Mouse (Mus musculus): ENCODE results near the gene Slc18b1. TPM values are rescaled to one million over a fixed set of nuclear protein-coding genes. Genes with fewer than 3 reads are reported as not detected.

Gene Slc18b1
- 14.3 and 15.9 TPM in 2 replicates for polyA plus RNA-seq (2021; fragmentation: Nextera tagmentation)
- long read RNA-seq, experiment 1, partial matches to known transcripts = 1 of 8 reads
- long read RNA-seq, experiment 1, other reads (novel, unspliced or antisense) = 3 of 8 reads
- long read RNA-seq, experiment 2, transcript Slc18b1-201 (14 exons, 2,837 nt) = major isoform, 19 of 28 reads
- long read RNA-seq, experiment 2, partial matches to known transcripts = 1 of 28 reads
- long read RNA-seq, experiment 2, other reads (novel, unspliced or antisense) = 8 of 28 reads

GRCm38 (mm10) chr10:23796551-23797503 is at the start of gene Slc18b1:
TSS of gene Slc18b1 (plus strand) at chr10:23796986.

DNA sequence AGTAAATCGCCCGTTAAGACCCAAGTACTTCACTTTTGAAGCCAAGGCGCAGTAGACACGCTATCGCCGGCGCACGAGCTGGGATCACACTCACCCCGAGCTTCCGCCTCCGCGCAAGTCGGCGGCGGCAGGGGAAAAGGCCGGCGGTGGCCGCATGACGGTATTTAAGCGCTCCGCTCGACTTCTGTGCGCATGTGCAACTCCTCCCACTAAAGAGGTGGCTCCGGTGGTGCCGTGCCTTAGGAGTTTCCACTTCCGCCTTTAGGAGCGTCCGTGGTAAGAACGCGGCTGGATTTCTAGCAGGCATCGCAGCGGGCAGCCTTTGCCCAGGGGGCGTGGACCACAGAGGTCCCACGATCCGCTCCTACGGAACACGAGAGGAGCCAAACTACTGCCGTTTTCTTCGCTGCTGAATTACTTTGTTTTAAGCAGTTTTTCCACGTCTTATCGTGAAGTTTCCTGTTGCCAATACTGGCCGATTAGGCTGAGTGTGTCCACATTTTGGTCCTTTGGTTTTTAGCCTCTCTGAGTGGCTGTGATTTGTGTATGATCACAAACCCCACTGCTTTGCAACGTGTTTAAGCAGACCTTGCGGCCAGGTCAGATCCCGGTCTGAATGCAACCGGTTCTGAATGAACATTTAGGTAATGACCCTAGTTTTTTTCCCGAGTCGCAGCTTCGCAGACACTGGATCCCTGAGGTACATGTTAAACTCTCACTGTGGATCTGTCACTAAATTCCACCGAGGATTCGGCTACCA is 9.5 kb upstream of the Slc18b1 start, which contains the start of gene Rps12:
TSS of gene Rps12 (minus strand) at position 214 of the 760 bp plus-strand sequence.

DNA sequence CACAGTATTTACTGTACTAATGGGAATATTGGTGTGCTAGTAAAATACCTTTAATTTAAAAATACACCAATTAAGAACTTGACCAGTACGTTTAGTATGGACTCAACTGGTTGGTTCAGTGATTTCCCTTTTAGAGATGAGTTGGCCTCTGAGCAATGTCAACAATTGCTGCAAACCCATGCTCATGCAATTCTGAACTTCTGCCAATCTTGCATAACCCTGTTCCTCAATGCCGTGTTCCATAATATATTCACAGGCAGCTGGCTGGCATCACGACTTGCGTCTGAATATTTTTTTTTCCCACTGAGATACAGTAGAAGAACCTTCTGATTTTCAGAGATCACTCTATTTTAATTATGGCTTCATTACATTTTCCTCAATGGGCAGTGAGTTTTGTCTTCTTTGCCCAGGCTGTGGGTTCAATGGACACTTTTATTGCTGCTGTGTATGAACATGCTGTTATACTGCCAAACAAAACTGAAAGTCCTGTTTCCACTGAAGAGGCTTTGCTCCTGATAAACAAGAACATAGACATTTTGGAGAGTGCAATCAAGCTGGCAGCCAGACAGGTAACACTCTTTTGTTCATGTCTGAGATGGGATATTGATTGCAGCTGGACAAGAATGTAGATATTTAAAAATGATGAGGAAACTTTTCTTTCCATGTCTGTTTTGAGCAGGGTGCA is 54.6 kb downstream of the Slc18b1 start, which contains the start of gene Vnn3:
TSS of gene Vnn3 (plus strand) at position 235 of the 685 bp plus-strand sequence.

Other genes with a start within 250 kb of the Slc18b1 start
- 922 and 942 TPM in 2 replicates for gene Rps12, start 9.7 kb upstream of the Slc18b1 start, polyA plus RNA-seq (2021; fragmentation: Nextera tagmentation)
- not detected in 2 replicates for gene Vnn3, start 54.5 kb downstream of the Slc18b1 start, polyA plus RNA-seq (2021; fragmentation: Nextera tagmentation)
- 0.15 and 0.20 TPM in 2 replicates for gene Vnn1, start 97.7 kb downstream of the Slc18b1 start, polyA plus RNA-seq (2021; fragmentation: Nextera tagmentation)
- gene Taar1, start 123.4 kb downstream of the Slc18b1 start, polyA plus RNA-seq (2021; fragmentation: Nextera tagmentation) = not detected in 2 replicates
- not detected in 2 replicates for gene Taar2, start 141.6 kb downstream of the Slc18b1 start, polyA plus RNA-seq (2021; fragmentation: Nextera tagmentation)
- not detected in 2 replicates for gene Taar3, start 152.6 kb downstream of the Slc18b1 start, polyA plus RNA-seq (2021; fragmentation: Nextera tagmentation)
- gene Taar4, start 163.5 kb downstream of the Slc18b1 start, polyA plus RNA-seq (2021; fragmentation: Nextera tagmentation) = not detected in 2 replicates
- not detected in 2 replicates for gene Taar5, start 173.7 kb downstream of the Slc18b1 start, polyA plus RNA-seq (2021; fragmentation: Nextera tagmentation)
- not detected in 2 replicates for gene Taar6, start 188.7 kb downstream of the Slc18b1 start, polyA plus RNA-seq (2021; fragmentation: Nextera tagmentation)
- gene Taar7a, start 196.5 kb downstream of the Slc18b1 start, polyA plus RNA-seq (2021; fragmentation: Nextera tagmentation) = not detected in 2 replicates
- gene Taar7b, start 203.0 kb downstream of the Slc18b1 start, polyA plus RNA-seq (2021; fragmentation: Nextera tagmentation) = not detected in 2 replicates
- not detected in 2 replicates for gene Taar7d, start 230.2 kb downstream of the Slc18b1 start, polyA plus RNA-seq (2021; fragmentation: Nextera tagmentation)
- gene Taar7e, start 240.6 kb downstream of the Slc18b1 start, polyA plus RNA-seq (2021; fragmentation: Nextera tagmentation) = not detected in 2 replicates